Comparison of ENCODE assay signal across 29 mouse cellular contexts in the genomic region with DNA sequence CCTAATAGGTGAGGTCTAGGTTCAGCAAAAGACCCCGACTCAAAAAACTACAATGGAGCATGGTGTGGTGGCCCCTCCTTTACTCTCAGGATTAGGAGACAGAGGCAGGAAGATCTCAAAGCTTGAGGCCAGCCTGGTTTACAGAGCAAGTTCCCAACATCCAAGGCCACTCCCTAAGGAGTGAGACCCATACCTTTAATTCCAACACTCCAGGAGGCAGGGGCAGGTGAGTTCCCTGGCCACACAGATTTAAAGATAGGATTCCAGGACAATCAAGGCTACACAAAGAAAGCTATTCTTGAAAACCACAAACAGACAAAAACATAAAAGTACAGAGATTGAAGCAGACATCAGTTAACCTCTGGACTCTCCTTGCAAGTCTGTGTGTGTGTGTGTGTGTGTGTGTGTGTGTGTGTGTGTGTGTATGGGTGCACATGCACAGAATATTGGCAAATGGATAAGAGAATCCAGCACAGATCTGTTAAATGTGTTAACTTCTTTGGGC. TPM values are rescaled to one million over a fixed set of nuclear protein-coding genes. Genes with fewer than 3 reads are reported as not detected.
A peak's percentile ranks its signal among the peaks of the same experiment; 100 is the strongest.
DNase-seq lines count a peak whose midpoint lies in the region; TF ChIP-seq lines count a peak whose summit lies in the region.
"Had no signal": no experiment of that assay in that cellular context is flagged by ENCODE, and none has a peak within 500 bp of the region (broad histone marks: within the 10 kb centered on the region; RNA-seq: fewer than 3 reads in every experiment).

No protein-coding gene starts in this region.

- TF ChIP-seq POLR2A in ES-Bruce4 (IDR thresholded peaks at IDR 0.05; ENCODE audit: insufficient read depth, low read length): no peak

- H3K4me1 ChIP-seq in E14TG2a.4 (replicated peaks; ENCODE audit: low read depth, low read length) (peaks cover 94% of the 10 kb centered on the region), ES-Bruce4 (ENCODE audit: control insufficient read depth, insufficient read depth, low read length) (peaks cover 9% of the 10 kb centered on the region)

- DNase-seq in R1 (ENCODE audit: low read depth, low spot score): peak; percentile 99
- no peak for DNase-seq in liver
- no peak for DNase-seq in frontal cortex, postnatal 25 days (ENCODE audit: low spot score in 2 of 2)
- no peak for DNase-seq in frontal cortex, adult 2 months (ENCODE audit: extremely low spot score in 1 of 2, low spot score in 1 of 2)
- DNase-seq: adrenal gland, adult 2 months; adrenal gland, postnatal 14 days; cerebellum, adult 11 months; cerebellum, adult 2 months; cerebellum, adult 9-11 months; cerebellum, postnatal 25 days; gastrocnemius, postnatal 25 days; heart, adult 18-20 months; heart, postnatal 14 days; kidney, adult 8-10 months had no signal

- TF ChIP-seq CTCF in E14TG2a.4 (conservative IDR thresholded peaks at IDR 0.05; ENCODE audit: low read length) (no peak), ES-Bruce4 (IDR thresholded peaks at IDR 0.05; ENCODE audit: low read depth, low read length) (no peak)

- H3K9me3 ChIP-seq in E14TG2a.4 (ENCODE audit: low read length) (no peaks in the 10 kb centered on the region), ES-Bruce4 (replicated peaks; ENCODE audit: control insufficient read depth, insufficient read depth, low read length, poor library complexity, severe bottlenecking) (no peaks in the 10 kb centered on the region)
- H3K9me3 ChIP-seq: embryonic facial prominence, embryonic 12.5 days; embryonic facial prominence, embryonic 15.5 days; heart, embryonic 10.5 days; heart, embryonic 13.5 days; hindbrain, embryonic 12.5 days; hindbrain, embryonic 15.5 days had no signal

- H3K9ac ChIP-seq in ES-Bruce4 (ENCODE audit: low read depth, poor library complexity, severe bottlenecking): peak overlapping the region; percentile 71; the same call in 1 of the 2 replicates
- H3K9ac ChIP-seq: embryonic facial prominence, embryonic 12.5 days; embryonic facial prominence, embryonic 15.5 days; heart, embryonic 13.5 days; hindbrain, embryonic 12.5 days; hindbrain, embryonic 15.5 days had no signal

- no peaks in the 10 kb centered on the region for H3K27me3 ChIP-seq in E14TG2a.4 (ENCODE audit: insufficient read depth, low read length)
- H3K27me3 ChIP-seq in ES-Bruce4 (ENCODE audit: control insufficient read depth, insufficient read depth, low read length, poor library complexity, severe bottlenecking): no peaks in the 10 kb centered on the region
- H3K27me3 ChIP-seq: embryonic facial prominence, embryonic 15.5 days; hindbrain, embryonic 12.5 days; hindbrain, embryonic 15.5 days had no signal

- H3K4me3 ChIP-seq in E14TG2a.4 (replicated peaks; ENCODE audit: low read length) (peak overlapping the region; percentile 53; the same call in 1 of the 2 replicates), ES-Bruce4 (ENCODE audit: low read depth, low read length) (no peak overlapping the region)
- H3K4me3 ChIP-seq: embryonic facial prominence, embryonic 12.5 days; embryonic facial prominence, embryonic 15.5 days; heart, embryonic 10.5 days; heart, embryonic 13.5 days; hindbrain, embryonic 12.5 days; hindbrain, embryonic 15.5 days had no signal

- H3K27ac ChIP-seq in ES-Bruce4 (ENCODE audit: insufficient read depth, low read length): peak overlapping the region; percentile 98
- H3K27ac ChIP-seq: embryonic facial prominence, embryonic 12.5 days; embryonic facial prominence, embryonic 15.5 days; heart, embryonic 10.5 days; heart, embryonic 13.5 days; hindbrain, embryonic 12.5 days; hindbrain, embryonic 15.5 days had no signal

- H3K36me3 ChIP-seq in E14TG2a.4 (ENCODE audit: insufficient read depth, low read length) (peaks cover 8% of the 10 kb centered on the region), ES-Bruce4 (ENCODE audit: control insufficient read depth, insufficient read depth, low read length, poor library complexity, severe bottlenecking) (0 out of 2 replicates have a peak, but pooled peaks cover 4% of the 10 kb centered on the region)
- H3K36me3 ChIP-seq: embryonic facial prominence, embryonic 12.5 days; embryonic facial prominence, embryonic 15.5 days; heart, embryonic 10.5 days; heart, embryonic 13.5 days; hindbrain, embryonic 12.5 days; hindbrain, embryonic 15.5 days had no signal

- TF ChIP-seq EP300 in ES-Bruce4 (IDR thresholded peaks at IDR 0.05; ENCODE audit: insufficient read depth, low read depth, low read length): peak; percentile 94

RNA-seq across cellular contexts. Expression of a gene that starts 3.6 kb away (rescaled TPM):
- polyA plus RNA-seq in ES-Bruce4 (2011; ENCODE audit: insufficient read depth, insufficient read length, low read depth, missing spikeins): 75.0 and 86.4 TPM in 2 replicates
- 0.06 and 0.08 TPM in 2 replicates for polyA plus RNA-seq in frontal cortex, adult 2 months (2012; rRNA removed)
- polyA plus RNA-seq: adrenal gland, adult 2 months; CD4-positive, CD25-positive, alpha-beta regulatory T cell, adult 4 months; gonadal fat pad, adult 2 months had no signal

RNA-seq across cellular contexts. Expression of a gene that starts 7.0 kb away (rescaled TPM):
- polyA plus RNA-seq in ES-Bruce4 (2011; ENCODE audit: insufficient read depth, insufficient read length, low read depth, missing spikeins): 5,317 and 5,424 TPM in 2 replicates
- 0.18 TPM in 1 of 2 replicates, not detected in the other for polyA plus RNA-seq in frontal cortex, adult 2 months (2012; rRNA removed)
- polyA plus RNA-seq: adrenal gland, adult 2 months; CD4-positive, CD25-positive, alpha-beta regulatory T cell, adult 4 months; gonadal fat pad, adult 2 months; heart, embryonic 10.5 days; heart, embryonic 13.5 days; heart, embryonic 16.5 days; intestine, embryonic 14.5 days had no signal

RNA-seq across cellular contexts. Expression of a gene that starts 19.3 kb away (rescaled TPM):
- not detected in 2 replicates for polyA plus RNA-seq in ES-Bruce4 (2011; ENCODE audit: insufficient read depth, insufficient read length, low read depth, missing spikeins)
- polyA plus RNA-seq in frontal cortex, adult 2 months (2012; rRNA removed): 0.21 TPM in 1 of 2 replicates, not detected in the other
- polyA plus RNA-seq: adrenal gland, adult 2 months; CD4-positive, CD25-positive, alpha-beta regulatory T cell, adult 4 months; cerebellum, adult 2 months; embryonic facial prominence, embryonic 12.5 days; forebrain, embryonic 11.5 days; forebrain, embryonic 14.5 days; heart, embryonic 10.5 days; heart, embryonic 13.5 days; hindbrain, embryonic 12.5 days; hindbrain, embryonic 15.5 days had no signal

RNA-seq across cellular contexts. Expression of a gene that starts 20.6 kb away (rescaled TPM):
- polyA plus RNA-seq in ES-Bruce4 (2011; ENCODE audit: insufficient read depth, insufficient read length, low read depth, missing spikeins): 2.8 and 4.9 TPM in 2 replicates
- polyA plus RNA-seq in frontal cortex, adult 2 months (2012; rRNA removed): 0.19 and 0.30 TPM in 2 replicates
- polyA plus RNA-seq: C2C12; gonadal fat pad, adult 2 months had no signal

RNA-seq across cellular contexts. Expression of a gene that starts 47.5 kb away (rescaled TPM):
- polyA plus RNA-seq in ES-Bruce4 (2011; ENCODE audit: insufficient read depth, insufficient read length, low read depth, missing spikeins): not detected in 2 replicates
- not detected in 2 replicates for polyA plus RNA-seq in frontal cortex, adult 2 months (2012; rRNA removed)
- polyA plus RNA-seq: adrenal gland, adult 2 months; C2C12; CD4-positive, CD25-positive, alpha-beta regulatory T cell, adult 4 months; cerebellum, adult 2 months; embryonic facial prominence, embryonic 12.5 days; embryonic facial prominence, embryonic 15.5 days; forebrain, embryonic 11.5 days; forebrain, embryonic 14.5 days; gonadal fat pad, adult 2 months; heart, embryonic 10.5 days; heart, embryonic 13.5 days; heart, embryonic 16.5 days; hindbrain, embryonic 12.5 days; hindbrain, embryonic 15.5 days; intestine, embryonic 14.5 days had no signal

Comparison
In these comparisons a context has a peak if more than half of its experiments do, and no peak if none do; other contexts are left out.
1. RNA of a gene that starts 3.6 kb away (polyA plus RNA-seq): 75.0 to 86.4 TPM in ES-Bruce4; 0.06 to 0.08 TPM in frontal cortex, adult 2 months; every median in the first group is over 10 times any median in the second.
2. RNA of a gene that starts 7.0 kb away (polyA plus RNA-seq): 5,317 to 5,424 TPM in ES-Bruce4; 0.18 TPM in frontal cortex, adult 2 months; every median in the first group is over 1,000 times any median in the second.